Mouse (Mus musculus) thymus, adult 2 months (tissue): ENCODE results near the gene Ino80b.

Source experiments
- CTCF ChIP-seq: fragments of 200-500 bp; IDR thresholded peaks from 2 replicates; pipeline ENCODE4 v1.5.1; 2012; ENCODE audit warnings: mild to moderate bottlenecking, control low read depth, low read length, moderate library complexity, borderline replicate concordance; ENCODE audit not compliant: control insufficient read depth, poor library complexity, insufficient read depth; ENCODE audit errors: extremely low read depth
- POLR2A ChIP-seq: fragments of 200-500 bp; IDR thresholded peaks from 2 replicates; pipeline ENCODE4 v1.6.1; 2012; ENCODE audit warnings: mild to moderate bottlenecking, low read length, control low read depth, moderate library complexity; ENCODE audit not compliant: control insufficient read depth, poor library complexity, insufficient read depth; ENCODE audit errors: extremely low read depth

GRCm38 (mm10) chr6:83111510-83112136 lies 13.6 kb downstream of the Ino80b start:
- TF ChIP-seq CTCF (no peak), POLR2A (no peak)
